Mouse (Mus musculus) hindbrain, embryonic 10.5 days (tissue): ENCODE data around the gene Sptlc3. TPM values are rescaled to one million over a fixed set of nuclear protein-coding genes. Genes with fewer than 3 reads are reported as not detected.

ENCODE experiments used
- DNase-seq: peaks from one replicate; pipeline ENCODE4 v3.0.0-alpha.2; 2017; ENCODE audit warnings: low spot score
- H3K27ac ChIP-seq: fragments of 300-500 bp; sonication (generic); 2 replicates; pipeline ENCODE4 v1.5.1; 2016; ENCODE audit warnings: mild to moderate bottlenecking, moderate library complexity
- H3K27me3 ChIP-seq: fragments of 300-500 bp; sonication (generic); 2 replicates; pipeline ENCODE4 v1.6.1; 2016; ENCODE audit warnings: mild to moderate bottlenecking; ENCODE audit not compliant: poor library complexity, insufficient read depth, severe bottlenecking
- H3K36me3 ChIP-seq: fragments of 300-500 bp; sonication (generic); 2 replicates; pipeline ENCODE4 v1.6.1; 2016; ENCODE audit warnings: mild to moderate bottlenecking, moderate library complexity
- H3K4me1 ChIP-seq: fragments of 300-500 bp; sonication (generic); replicated peaks from 2 replicates; pipeline ENCODE4 v1.6.1; 2016; ENCODE audit warnings: mild to moderate bottlenecking
- H3K4me3 ChIP-seq: fragments of 300-500 bp; sonication (generic); 2 replicates; pipeline ENCODE4 v1.5.1; 2016; ENCODE audit warnings: mild to moderate bottlenecking, moderate library complexity
- H3K9me3 ChIP-seq: fragments of 300-500 bp; sonication (generic); 2 replicates; pipeline ENCODE4 v1.6.1; 2016; ENCODE audit warnings: mild to moderate bottlenecking, moderate library complexity
- WGBS: fragments of 180-500 bp; shearing (Covaris S2); methylation state at CpG from one replicate; pipeline ENCODE4 v1.1.7; 2016; 5-methylcytosine and 5-hydroxymethylcytosine counted together
- polyA plus RNA-seq: library from polyadenylated mRNA; unstranded; fragments of >200 nt; fragmentation: Nextera tagmentation; extraction: Ambion mirVana; gene quantifications from 2 replicates; pipeline ENCODE4 v1.2.1, GENCODE M21; 2016

Sptlc3 gene
- polyA plus RNA-seq, 1 experiment from 2014 or later: 0.46 TPM

GRCm38 (mm10) chr2:139671838-139672237, 178.1 kb downstream of the Sptlc3 start:
- H3K4me3 ChIP-seq: no peak overlapping the region
- no peak for DNase-seq
- H3K27ac ChIP-seq: no peak overlapping the region
- no peaks in the 10 kb centered on the region for H3K36me3 ChIP-seq
- no peaks in the 10 kb centered on the region for H3K9me3 ChIP-seq
- WGBS: 81% methylated on average over 3 of the region's 3 CpGs
- H3K4me1 ChIP-seq: peaks cover 9% of the 10 kb centered on the region
- H3K27me3 ChIP-seq: peaks cover 28% of the 10 kb centered on the region

GRCm38 (mm10) chr2:139672371-139672770, 178.7 kb downstream of the Sptlc3 start:
- no peak overlapping the region for H3K4me3 ChIP-seq
- whole genome bisulfite sequencing: 61% methylated on average over 2 of the region's 2 CpGs
- peaks cover 28% of the 10 kb centered on the region for H3K27me3 ChIP-seq
- peaks cover 14% of the 10 kb centered on the region for H3K4me1 ChIP-seq
- no peaks in the 10 kb centered on the region for H3K36me3 ChIP-seq
- DNase-seq: no peak
- H3K9me3 ChIP-seq: no peaks in the 10 kb centered on the region
- no peak overlapping the region for H3K27ac ChIP-seq

DNA sequence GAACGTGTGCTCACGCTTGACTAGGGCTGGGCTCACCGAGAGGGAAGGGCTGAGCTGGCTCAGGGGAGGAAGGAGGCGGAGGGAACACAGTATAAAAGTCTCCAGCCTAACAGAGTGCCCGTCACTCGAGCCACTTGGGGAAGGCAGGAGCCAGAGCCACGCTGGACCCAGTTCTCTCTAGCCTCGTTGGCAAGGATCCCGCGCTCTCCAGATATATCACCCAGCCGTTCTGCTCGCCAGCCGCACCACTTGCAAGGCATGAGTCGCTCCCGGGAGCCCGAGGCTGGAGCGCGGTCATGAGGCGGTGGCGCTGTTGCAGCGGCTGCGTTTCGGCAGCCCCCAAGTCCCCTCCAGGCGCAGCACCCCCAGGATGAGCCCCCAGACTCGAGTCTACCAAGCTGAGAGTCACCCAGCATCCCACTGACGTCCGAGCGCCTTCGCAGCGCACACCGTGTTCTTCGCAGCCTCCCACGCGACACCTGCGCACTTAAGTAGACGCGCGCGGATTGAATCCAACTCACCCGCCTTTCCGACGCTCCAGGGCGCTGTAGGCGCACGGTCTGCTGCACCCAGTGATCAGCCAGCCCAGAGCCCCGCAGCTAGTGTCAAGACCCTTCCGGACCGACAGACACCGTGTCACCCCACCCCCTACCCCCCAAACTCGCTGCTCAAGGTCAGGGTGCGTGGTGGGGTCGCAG, 183.5 kb downstream of the Sptlc3 start:
- peaks cover 27% of the 10 kb centered on the region for H3K4me1 ChIP-seq
- H3K36me3 ChIP-seq: no peaks in the 10 kb centered on the region
- peak; percentile 69 for DNase-seq
- H3K4me3 ChIP-seq: peak overlapping the region; percentile 91
- peak overlapping the region; percentile 92 for H3K27ac ChIP-seq
- WGBS: under 1% methylated on average over 52 of the region's 52 CpGs
- peaks cover 41% of the 10 kb centered on the region for H3K27me3 ChIP-seq
- no peaks in the 10 kb centered on the region for H3K9me3 ChIP-seq

GRCm38 (mm10) chr2:139677809-139678274, 184.1 kb downstream of the Sptlc3 start, which contains the start of gene Ism1:
Gene Ism1, plus strand, starts transcription at chr2:139678178.
- peaks cover 41% of the 10 kb centered on the region for H3K27me3 ChIP-seq
- no peaks in the 10 kb centered on the region for H3K9me3 ChIP-seq
- H3K4me1 ChIP-seq: peaks cover 27% of the 10 kb centered on the region
- no peaks in the 10 kb centered on the region for H3K36me3 ChIP-seq
- peak; percentile 74 for DNase-seq
- peak within 1 kb of the TSS; percentile 92 for H3K27ac ChIP-seq
- WGBS: under 1% methylated on average over 39 of the region's 39 CpGs
- H3K4me3 ChIP-seq: peak within 1 kb of the TSS; percentile 91

GRCm38 (mm10) chr2:139678275-139679140, 184.8 kb downstream of the Sptlc3 start:
- peak overlapping the region; percentile 92 for H3K27ac ChIP-seq
- peaks cover 41% of the 10 kb centered on the region for H3K27me3 ChIP-seq
- no peaks in the 10 kb centered on the region for H3K9me3 ChIP-seq
- WGBS: under 1% methylated on average over 84 of the region's 84 CpGs
- DNase-seq: peak; percentile 77
- no peaks in the 10 kb centered on the region for H3K36me3 ChIP-seq
- H3K4me1 ChIP-seq: peaks cover 27% of the 10 kb centered on the region
- H3K4me3 ChIP-seq: peak overlapping the region; percentile 91

- 80% methylated on average over 3 of the region's 3 CpGs for WGBS
- H3K27me3 ChIP-seq: peaks cover 13% of the 10 kb centered on the region
- H3K4me1 ChIP-seq: peaks cover 11% of the 10 kb centered on the region; the same call in 1 of the 2 replicates
- no peaks in the 10 kb centered on the region for H3K9me3 ChIP-seq
- no peaks in the 10 kb centered on the region for H3K36me3 ChIP-seq
- no peak overlapping the region for H3K4me3 ChIP-seq
- no peak overlapping the region for H3K27ac ChIP-seq
- DNase-seq: no peak
These were observed 188.8 kb downstream of the Sptlc3 start for GRCm38 (mm10) chr2:139682540-139682939.

Other genes with a start within 250 kb of the Sptlc3 start
- gene Ism1, start 184.3 kb downstream of the Sptlc3 start, polyA plus RNA-seq: 0.40 and 0.54 TPM in 2 replicates